Mouse (Mus musculus): Measurements from ENCODE around the gene Sytl3.
"Not testable (repeated sequence)": the region's sequence is repeated elsewhere in the genome, so short reads cannot be mapped to it uniquely, and the experiment has no call there.

DNA sequence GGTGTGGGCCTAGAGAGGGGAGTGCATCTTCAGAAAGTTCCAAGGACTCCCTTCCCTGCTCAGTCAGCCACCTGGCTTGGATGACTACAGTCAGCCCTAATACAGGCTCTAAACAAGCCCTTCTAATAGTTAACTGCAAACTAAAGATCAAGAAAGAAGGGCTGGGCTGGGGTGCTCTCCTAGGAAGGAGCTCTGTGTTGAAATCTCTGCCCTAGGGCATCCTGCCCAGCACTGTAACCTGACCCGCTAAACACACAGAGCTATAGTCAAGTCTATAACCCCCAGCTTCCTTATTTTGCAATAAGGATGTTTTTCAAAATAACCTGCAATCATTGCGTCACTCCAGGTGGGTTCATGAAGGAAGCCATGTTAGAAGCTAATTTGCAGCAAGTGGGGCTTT is 19.2 kb downstream of the Sytl3 start:
- TF ChIP-seq CTCF (IDR thresholded peaks at IDR 0.05; ENCODE audit: control insufficient read depth, insufficient read depth, insufficient replicate concordance, low read depth, low read length); POLR2A (IDR thresholded peaks at IDR 0.05; ENCODE audit: control insufficient read depth, low read depth, low read length): not testable (repeated sequence)
